Mouse (Mus musculus) olfactory bulb, adult 2 months (tissue): ENCODE data around the gene Ms4a3. TPM values are rescaled to one million over a fixed set of nuclear protein-coding genes. Genes with fewer than 3 reads are reported as not detected.

ENCODE experiments used
- H3K27ac ChIP-seq: fragments of 200-500 bp; 2 replicates; pipeline ENCODE4 v1.5.1; 2012; ENCODE audit warnings: low read depth, low read length; ENCODE audit not compliant: insufficient read depth
- H3K4me1 ChIP-seq: fragments of 200-500 bp; 2 replicates; pipeline ENCODE4 v1.6.1; 2012; ENCODE audit warnings: low read length; ENCODE audit not compliant: control insufficient read depth, insufficient read depth
- H3K4me3 ChIP-seq: fragments of 200-500 bp; 2 replicates; pipeline ENCODE4 v1.5.1; 2012; ENCODE audit warnings: mild to moderate bottlenecking, low read depth, low read length, moderate library complexity; ENCODE audit not compliant: insufficient read depth
- CTCF ChIP-seq: fragments of 200-500 bp; IDR thresholded peaks from 2 replicates; pipeline ENCODE4 v1.5.1; 2012; ENCODE audit warnings: low read depth, mild to moderate bottlenecking, low read length, moderate library complexity; ENCODE audit not compliant: insufficient read depth
- POLR2A ChIP-seq: fragments of 200-500 bp; IDR thresholded peaks from 2 replicates; pipeline ENCODE4 v1.6.1; 2012; ENCODE audit warnings: mild to moderate bottlenecking, low read depth, low read length, moderate library complexity; ENCODE audit not compliant: insufficient read depth
- WGBS: fragments of 180-500 bp; shearing (Covaris S2); methylation state at CpG from one replicate; pipeline ENCODE4 v1.1.7; 2018; 5-methylcytosine and 5-hydroxymethylcytosine counted together
- polyA plus RNA-seq: library from polyadenylated mRNA; stranded (reverse); fragments of >200 nt; gene quantifications from 2 replicates; pipeline ENCODE4 v1.2.4, GENCODE M21; 2012; ENCODE audit warnings: low replicate concordance; ENCODE audit not compliant: missing spikeins, insufficient read depth, insufficient read length

The Ms4a3 gene
- polyA plus RNA-seq, 1 experiment: not detected

DNA sequence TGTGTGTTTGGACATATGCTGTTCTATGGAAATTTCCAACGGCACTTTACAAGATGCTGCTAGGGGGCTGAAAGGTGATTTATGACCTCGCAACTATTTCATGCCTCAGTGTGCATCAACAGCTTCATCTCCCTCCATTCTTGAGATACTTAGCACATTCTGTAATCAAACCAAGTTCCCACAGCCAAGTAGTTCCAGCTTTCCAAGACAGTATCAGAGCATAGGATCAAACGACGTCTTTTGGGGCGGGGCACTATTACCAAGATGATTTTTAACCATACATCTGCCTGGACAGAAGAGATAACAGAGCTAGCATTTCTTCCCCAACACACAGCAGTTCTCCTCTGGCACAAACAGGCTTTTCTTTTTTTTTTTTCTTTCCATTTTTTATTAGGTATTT lies 15.4 kb downstream of the Ms4a3 start:
- H3K27ac ChIP-seq: no peak overlapping the region
- no peaks in the 10 kb centered on the region for H3K4me1 ChIP-seq
- 78% methylated on average over 5 of the region's 5 CpGs for WGBS
- H3K4me3 ChIP-seq: no peak overlapping the region
- TF ChIP-seq CTCF: no peak
- no peak for TF ChIP-seq POLR2A

DNA sequence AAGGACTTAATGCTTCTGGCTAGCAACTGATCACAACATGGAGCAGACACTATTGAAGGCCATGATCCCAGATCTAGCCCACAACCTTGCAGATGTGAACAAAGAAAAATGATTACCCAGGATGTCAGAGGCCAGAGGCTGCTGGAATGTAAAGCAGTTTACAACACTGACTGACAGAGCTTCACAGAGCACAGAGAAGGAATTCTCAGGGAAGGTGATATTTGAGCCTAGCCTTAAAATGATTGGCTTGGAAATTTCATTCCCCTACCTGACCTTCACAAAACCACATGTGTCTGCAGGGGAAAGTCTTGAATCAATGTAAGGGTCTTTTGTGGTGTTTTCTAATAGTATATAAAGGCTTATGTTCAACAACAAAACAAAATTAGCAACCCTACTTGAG lies 15.9 kb downstream of the Ms4a3 start:
- no peak for TF ChIP-seq CTCF
- TF ChIP-seq POLR2A: no peak
- Histone ChIP-seq H3K4me3 (no peak overlapping the region), H3K27ac (no peak overlapping the region), H3K4me1 (no peaks in the 10 kb centered on the region)

DNA sequence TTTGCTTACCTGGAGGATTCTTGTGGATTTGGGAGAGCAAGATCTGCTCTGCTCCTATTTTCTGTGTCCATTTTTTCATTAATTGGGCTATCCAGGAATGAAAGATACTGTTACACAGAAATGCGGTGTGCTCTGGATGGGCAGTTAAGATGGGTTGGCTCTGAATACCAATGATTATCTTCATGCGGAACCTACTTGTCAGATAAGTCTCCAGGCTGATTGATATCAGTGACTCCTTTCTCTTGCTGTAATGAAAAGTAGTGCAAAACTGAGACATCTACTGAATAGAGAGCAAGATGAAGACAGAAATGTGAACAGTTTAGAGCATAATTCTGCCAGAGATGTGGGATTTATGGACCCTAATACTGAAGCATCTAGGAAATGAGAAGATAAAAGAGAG lies 17.1 kb downstream of the Ms4a3 start, which contains the start of gene Ms4a2:
Gene Ms4a2 (minus strand): TSS at position 169 of the 400 bp plus-strand sequence.
- TF ChIP-seq POLR2A: no peak
- no peak for TF ChIP-seq CTCF
- WGBS: 94% methylated on average over 2 of the region's 2 CpGs
- H3K27ac ChIP-seq: no peak within 1 kb of the TSS
- H3K4me1 ChIP-seq: no peaks in the 10 kb centered on the region
- H3K4me3 ChIP-seq: no peak within 1 kb of the TSS

DNA sequence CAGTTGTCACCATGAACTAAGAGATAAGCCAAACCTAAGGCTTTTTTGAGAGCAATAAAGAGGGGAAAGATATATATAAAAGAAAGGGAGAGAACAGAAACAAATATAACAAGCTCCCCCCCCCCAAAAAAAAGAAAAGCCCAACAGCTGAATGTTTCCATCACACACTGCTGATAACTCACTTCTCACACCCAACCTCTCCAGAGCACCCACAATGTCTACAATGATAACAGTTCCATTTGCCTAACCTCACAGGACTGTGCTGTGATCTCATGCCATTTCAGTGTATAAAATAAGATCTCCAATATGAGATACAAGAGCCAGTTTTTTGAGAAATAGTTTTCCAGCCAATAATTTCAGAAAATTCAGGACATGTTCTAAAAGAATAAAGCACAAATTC lies 22.7 kb downstream of the Ms4a3 start:
- Histone ChIP-seq H3K27ac (no peak overlapping the region), H3K4me1 (no peaks in the 10 kb centered on the region), H3K4me3 (no peak overlapping the region)
- no peak for TF ChIP-seq CTCF
- no peak for TF ChIP-seq POLR2A

DNA sequence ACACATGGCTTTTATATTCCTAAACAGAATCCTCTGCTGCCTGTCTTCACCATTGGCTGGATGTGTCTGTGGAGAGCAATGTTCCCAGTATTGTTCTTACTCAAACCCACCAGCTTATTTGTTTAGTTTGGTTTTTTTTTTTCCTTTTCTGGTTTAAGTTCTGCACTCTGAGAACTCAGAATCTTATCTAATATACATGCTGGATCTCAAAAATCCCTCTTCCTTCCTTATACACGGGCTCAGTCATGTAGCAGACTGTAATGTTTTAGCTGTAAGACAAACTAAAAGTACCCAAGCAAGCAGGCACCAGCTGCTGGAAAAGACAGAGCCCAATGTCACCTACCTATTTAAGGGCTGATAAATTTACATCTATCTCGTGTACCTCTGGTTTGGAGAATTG lies 25.8 kb downstream of the Ms4a3 start:
- WGBS: 67% methylated on average over 2 of the region's 2 CpGs
- no peak overlapping the region for H3K27ac ChIP-seq
- no peaks in the 10 kb centered on the region for H3K4me1 ChIP-seq
- TF ChIP-seq POLR2A (no peak), CTCF (no peak)
- no peak overlapping the region for H3K4me3 ChIP-seq

DNA sequence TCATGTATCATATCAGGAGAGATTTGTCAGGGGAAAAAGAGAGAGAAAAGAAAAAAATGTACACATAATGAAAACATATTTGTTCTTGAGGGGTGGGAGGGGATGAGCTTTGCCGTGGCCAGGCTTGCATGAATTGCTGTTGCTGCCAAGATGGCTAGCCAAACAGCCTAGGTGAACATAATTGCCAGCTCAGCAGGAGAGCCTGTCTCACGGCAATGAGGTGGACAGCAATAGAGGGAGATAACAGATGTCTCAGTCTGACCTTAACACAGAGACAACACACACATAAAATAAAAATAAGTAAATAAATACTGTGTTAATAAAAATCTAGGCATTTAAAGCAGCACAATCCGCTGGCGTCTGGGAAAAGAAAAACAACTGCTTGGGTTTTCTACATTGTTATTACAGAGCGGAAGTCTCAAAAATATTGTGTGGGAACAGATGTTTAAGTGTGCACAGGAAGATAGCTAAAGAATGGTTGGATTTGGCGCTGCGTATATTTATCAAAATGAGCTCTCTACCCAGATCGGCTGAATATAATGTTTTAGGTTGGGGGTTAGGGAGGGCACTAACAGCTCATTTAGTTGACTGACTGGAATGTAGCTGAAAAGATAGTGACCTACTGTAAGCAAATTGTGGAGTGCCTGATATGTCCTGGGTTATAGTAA lies 26.7 kb downstream of the Ms4a3 start:
- Histone ChIP-seq H3K27ac (no peak overlapping the region), H3K4me3 (no peak overlapping the region), H3K4me1 (no peaks in the 10 kb centered on the region)
- TF ChIP-seq CTCF (no peak), POLR2A (no peak)
- WGBS: 51% methylated on average over 8 of the region's 8 CpGs

DNA sequence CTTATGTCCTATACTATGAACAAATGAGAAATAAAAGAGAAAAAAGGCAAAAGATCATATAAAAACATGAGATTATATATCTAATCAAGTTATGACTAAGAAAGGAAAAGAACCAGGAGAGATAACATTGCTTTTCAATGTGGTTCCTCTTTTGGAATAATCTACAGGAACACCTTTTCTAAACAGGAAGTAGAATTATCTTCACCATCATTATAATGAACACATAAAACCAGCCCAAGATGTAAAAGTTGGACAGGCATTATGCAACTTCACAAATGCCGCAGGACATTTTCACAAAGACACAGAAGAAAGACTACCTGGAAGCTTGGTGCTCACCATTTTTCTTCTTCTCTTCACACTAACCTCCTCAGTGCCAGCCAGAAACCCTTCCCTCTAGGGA lies 27.6 kb downstream of the Ms4a3 start:
- H3K27ac ChIP-seq: no peak overlapping the region
- TF ChIP-seq POLR2A (no peak), CTCF (no peak)
- 97% methylated on average over 1 of the region's 1 CpGs for WGBS
- no peak overlapping the region for H3K4me3 ChIP-seq
- H3K4me1 ChIP-seq: no peaks in the 10 kb centered on the region

DNA sequence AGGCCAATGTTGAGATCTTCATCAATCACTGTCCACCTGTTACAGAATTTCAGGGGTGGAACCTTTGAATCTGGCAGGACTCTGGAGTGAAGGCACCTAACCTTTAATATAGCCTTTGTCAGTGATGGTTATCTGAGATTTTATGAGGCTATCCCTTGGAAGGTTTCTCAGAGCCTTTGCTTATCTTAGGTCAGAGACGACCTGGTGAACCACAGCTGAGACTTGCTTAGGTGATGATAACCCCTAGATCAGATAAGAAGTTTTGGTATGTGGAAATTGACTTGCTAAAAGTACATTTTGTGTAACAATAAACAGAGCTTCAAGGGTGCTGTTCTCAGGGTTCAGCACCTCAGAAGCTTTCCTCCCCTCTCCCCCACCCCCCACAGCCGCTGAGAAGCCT lies 28.4 kb downstream of the Ms4a3 start:
- TF ChIP-seq POLR2A (no peak), CTCF (no peak)
- 79% methylated on average over 2 of the region's 2 CpGs for WGBS
- no peaks in the 10 kb centered on the region for H3K4me1 ChIP-seq
- no peak overlapping the region for H3K27ac ChIP-seq
- H3K4me3 ChIP-seq: no peak overlapping the region

DNA sequence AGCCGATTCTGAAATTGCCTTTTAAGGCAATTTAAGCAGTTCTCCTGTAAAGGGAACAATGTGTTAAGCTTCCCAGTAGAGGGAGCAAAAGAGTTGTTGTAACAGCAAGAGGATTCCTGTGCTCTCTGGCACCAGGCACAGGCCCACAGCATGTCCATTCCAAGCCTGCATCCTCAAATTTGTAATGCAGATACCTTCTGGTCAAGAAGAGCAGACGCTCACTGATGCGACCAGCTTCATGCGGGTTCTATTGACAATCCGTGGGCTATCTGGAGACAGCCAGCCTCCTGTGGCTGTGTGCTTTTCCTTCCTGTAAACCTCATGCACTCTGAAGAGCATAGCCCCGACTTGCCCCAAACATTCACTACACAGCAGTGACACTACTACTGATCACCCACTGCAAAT lies 29.1 kb downstream of the Ms4a3 start:
- H3K4me1 ChIP-seq: no peaks in the 10 kb centered on the region
- no peak overlapping the region for H3K27ac ChIP-seq
- 26% methylated on average over 6 of the region's 6 CpGs for WGBS
- no peak for TF ChIP-seq CTCF
- no peak for TF ChIP-seq POLR2A
- no peak overlapping the region for H3K4me3 ChIP-seq

DNA sequence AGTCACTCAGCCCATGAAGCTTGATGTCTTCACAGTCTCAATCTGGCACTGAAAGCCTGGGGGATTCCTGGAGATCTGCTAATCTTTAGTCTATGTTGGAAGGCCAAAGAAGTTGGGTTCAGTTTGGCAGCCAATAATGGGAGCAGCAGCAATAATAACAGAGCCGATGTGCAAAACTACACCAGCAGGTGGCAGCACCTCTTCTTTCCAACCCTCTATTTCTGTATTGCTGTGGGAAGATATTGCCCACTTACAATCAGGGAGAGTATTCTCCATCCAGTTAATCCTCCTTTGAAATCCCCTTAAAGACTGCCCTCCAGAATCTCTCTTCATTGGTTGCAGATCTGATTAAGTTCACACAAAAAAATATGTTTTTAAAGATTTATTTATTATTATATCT lies 32.5 kb downstream of the Ms4a3 start:
- 9% methylated on average over 1 of the region's 1 CpGs for WGBS
- H3K27ac ChIP-seq: no peak overlapping the region
- H3K4me3 ChIP-seq: no peak overlapping the region
- TF ChIP-seq POLR2A: no peak
- TF ChIP-seq CTCF: no peak
- H3K4me1 ChIP-seq: no peaks in the 10 kb centered on the region
